Mouse (Mus musculus) ES-E14 (cell line): Measurements from ENCODE around the gene Sox5.

Experiments used
- CHD2 ChIP-seq: IDR thresholded peaks from 2 replicates; pipeline ENCODE4 v1.6.1; 2014; ENCODE audit warnings: mild to moderate bottlenecking, low read depth, low read length, inconsistent platforms
- HCFC1 ChIP-seq: IDR thresholded peaks from 2 replicates; pipeline ENCODE4 v1.6.1; 2012; ENCODE audit warnings: low read length, inconsistent platforms, borderline replicate concordance; ENCODE audit not compliant: insufficient read depth
- MAFK ChIP-seq: IDR thresholded peaks from 2 replicates; pipeline ENCODE4 v1.6.1; 2014; ENCODE audit warnings: mild to moderate bottlenecking, low read depth, low read length, inconsistent platforms; ENCODE audit not compliant: insufficient read depth
- ZC3H11A ChIP-seq: IDR thresholded peaks from 2 replicates; pipeline ENCODE4 v1.6.1; 2012; ENCODE audit warnings: low read depth, mild to moderate bottlenecking, inconsistent platforms, low read length, borderline replicate concordance

DNA sequence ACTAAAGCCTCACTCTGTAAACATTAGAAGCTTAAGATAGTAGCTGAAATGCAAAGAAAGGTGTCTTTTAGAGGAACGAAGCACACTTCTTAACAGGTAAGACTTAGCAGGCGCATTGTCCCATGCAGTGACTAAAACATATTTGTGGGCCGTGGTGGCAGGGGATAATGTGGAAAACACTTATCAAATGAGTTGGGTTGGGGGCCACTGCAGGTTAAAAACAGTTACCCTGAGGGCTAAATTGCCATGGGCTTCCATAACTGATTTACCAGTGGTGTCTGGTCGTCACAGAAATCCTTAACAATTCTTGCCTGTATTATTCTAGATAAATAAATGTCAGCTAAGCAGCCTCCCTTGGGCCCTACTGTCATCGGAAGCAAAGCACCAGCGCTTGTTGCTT, 401.1 kb downstream of the Sox5 start:
- TF ChIP-seq HCFC1 = no peak
- TF ChIP-seq MAFK = no peak
- no peak for TF ChIP-seq CHD2
- TF ChIP-seq ZC3H11A = no peak
